Mouse (Mus musculus) heart, embryonic 10.5 days (tissue): ENCODE results near the gene Dclre1c. TPM values are rescaled to one million over a fixed set of nuclear protein-coding genes. Genes with fewer than 3 reads are reported as not detected.

Experiments
- DNase-seq: peaks from one replicate; pipeline ENCODE4 v3.0.0-alpha.2; 2017; ENCODE audit warnings: low spot score
- H3K27ac ChIP-seq: fragments of 300-500 bp; sonication (generic); 2 replicates; pipeline ENCODE4 v1.5.1; 2016; ENCODE audit warnings: mild to moderate bottlenecking
- H3K27me3 ChIP-seq: fragments of 300-500 bp; sonication (generic); 2 replicates; pipeline ENCODE4 v1.6.1; 2016; ENCODE audit warnings: mild to moderate bottlenecking; ENCODE audit not compliant: poor library complexity, insufficient read depth, severe bottlenecking
- H3K36me3 ChIP-seq: fragments of 300-500 bp; sonication (generic); 2 replicates; pipeline ENCODE4 v1.6.1; 2016; ENCODE audit warnings: mild to moderate bottlenecking, moderate library complexity
- H3K4me1 ChIP-seq: fragments of 300-500 bp; sonication (generic); 2 replicates; pipeline ENCODE4 v1.6.1; 2016; ENCODE audit warnings: mild to moderate bottlenecking
- H3K4me3 ChIP-seq: fragments of 300-500 bp; sonication (generic); 2 replicates; pipeline ENCODE4 v1.5.1; 2016; ENCODE audit warnings: mild to moderate bottlenecking, moderate library complexity
- H3K9me3 ChIP-seq: fragments of 300-500 bp; sonication (generic); 2 replicates; pipeline ENCODE4 v1.6.1; 2016; ENCODE audit warnings: mild to moderate bottlenecking, moderate library complexity
- whole genome bisulfite sequencing: fragments of 180-500 bp; shearing (Covaris S2); methylation state at CpG from one replicate; pipeline ENCODE4 v1.1.7; 2016; 5-methylcytosine and 5-hydroxymethylcytosine counted together
- polyA plus RNA-seq: library from polyadenylated mRNA; unstranded; fragments of >200 nt; fragmentation: Nextera tagmentation; extraction: Ambion mirVana; gene quantifications from 2 replicates; pipeline ENCODE4 v1.2.1, GENCODE M21; 2016

Dclre1c gene
- polyA plus RNA-seq, 1 experiment from 2014 or later = 6.3 TPM

DNA sequence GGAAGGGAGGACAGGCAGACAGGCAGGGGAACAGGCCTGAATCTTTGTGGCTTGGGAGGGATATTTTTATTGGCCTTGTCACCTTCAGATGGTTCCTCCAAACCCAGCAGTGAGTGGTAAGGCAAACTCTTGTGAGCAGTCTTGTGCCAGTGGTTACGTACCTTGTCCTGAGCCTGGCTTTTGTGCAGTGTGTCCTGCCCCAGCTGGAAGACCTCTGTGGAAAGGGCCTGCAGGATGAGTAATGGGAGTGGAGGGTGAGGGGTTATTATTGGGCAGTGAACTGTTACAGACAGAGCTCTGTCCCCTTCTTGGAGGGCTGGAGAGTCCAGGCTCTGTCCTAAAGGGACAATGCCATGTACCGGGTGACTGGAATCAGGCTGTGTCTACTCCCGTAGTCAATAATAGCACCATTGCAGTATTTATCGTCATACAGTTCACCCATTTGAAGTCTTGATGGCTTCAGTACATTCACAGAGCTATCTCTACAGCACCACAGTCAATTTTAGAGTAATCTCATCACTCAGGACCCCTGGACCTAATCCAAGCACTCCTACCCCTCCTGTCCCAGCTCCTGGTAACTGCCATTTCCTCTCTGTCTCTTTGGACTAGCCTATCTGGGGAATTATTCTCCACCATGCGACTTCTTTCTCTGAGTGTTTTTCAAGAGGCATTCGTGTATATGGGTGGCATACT is 11.6 kb downstream of the Dclre1c start:
- H3K27me3 ChIP-seq = no peaks in the 10 kb centered on the region
- H3K27ac ChIP-seq = no peak overlapping the region
- H3K9me3 ChIP-seq = no peaks in the 10 kb centered on the region
- H3K4me1 ChIP-seq = no peaks in the 10 kb centered on the region
- no peak for DNase-seq
- H3K36me3 ChIP-seq = 0 out of 2 replicates have a peak, but pooled peaks cover 2% of the 10 kb centered on the region
- 83% methylated on average over 6 of the region's 6 CpGs for WGBS
- H3K4me3 ChIP-seq = no peak overlapping the region

DNA sequence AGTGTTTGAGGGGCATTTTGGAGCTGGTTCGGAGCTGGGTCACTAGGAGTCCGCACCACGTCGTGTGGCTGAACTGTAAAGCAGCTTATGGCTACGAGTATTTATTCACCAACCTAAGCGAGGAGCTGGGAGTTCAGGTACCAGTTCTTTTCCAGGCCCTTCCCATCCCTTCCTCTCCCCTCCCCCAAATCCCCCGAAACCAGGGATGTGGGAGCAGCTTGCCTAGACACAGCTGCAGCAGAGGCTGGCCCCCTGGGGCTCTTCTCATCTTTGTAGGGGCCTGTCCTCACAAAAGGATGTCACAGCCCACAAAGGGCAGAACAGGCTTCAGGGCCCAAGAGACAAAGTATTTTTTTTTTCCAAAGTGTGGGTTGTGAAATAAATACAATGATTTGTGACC is 14.0 kb downstream of the Dclre1c start:
- no peaks in the 10 kb centered on the region for H3K9me3 ChIP-seq
- no peaks in the 10 kb centered on the region for H3K27me3 ChIP-seq
- WGBS = 63% methylated on average over 7 of the region's 7 CpGs
- peaks cover 9% of the 10 kb centered on the region; the same call in 1 of the 2 replicates for H3K36me3 ChIP-seq
- no peak overlapping the region for H3K27ac ChIP-seq
- no peaks in the 10 kb centered on the region for H3K4me1 ChIP-seq
- no peak overlapping the region for H3K4me3 ChIP-seq
- DNase-seq = no peak

DNA sequence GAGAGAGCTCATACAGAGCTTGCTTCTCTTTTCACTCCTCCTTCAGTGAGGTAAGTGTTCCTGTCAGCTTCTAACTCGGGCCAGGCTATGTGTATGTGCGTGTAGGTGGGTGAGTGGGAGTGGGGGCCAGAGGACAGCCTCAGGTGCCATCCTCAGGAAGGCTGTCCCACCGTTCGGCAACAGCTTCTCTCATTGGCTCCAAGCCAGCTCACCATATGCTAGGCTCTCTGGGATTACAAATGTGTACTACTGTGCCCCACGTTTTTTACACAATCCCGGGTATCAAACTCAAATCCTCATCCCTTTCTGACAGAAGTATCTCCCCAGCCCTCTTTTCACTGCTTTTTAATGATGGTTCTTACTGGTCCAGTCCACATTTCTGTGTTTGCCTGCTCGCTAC is 20.3 kb downstream of the Dclre1c start:
- Histone ChIP-seq H3K27ac (no peak overlapping the region), H3K9me3 (no peaks in the 10 kb centered on the region), H3K4me3 (no peak overlapping the region), H3K4me1 (no peaks in the 10 kb centered on the region), H3K36me3 (peaks cover 13% of the 10 kb centered on the region; the same call in 1 of the 2 replicates), H3K27me3 (no peaks in the 10 kb centered on the region)
- WGBS = 82% methylated on average over 7 of the region's 7 CpGs
- DNase-seq = no peak

DNA sequence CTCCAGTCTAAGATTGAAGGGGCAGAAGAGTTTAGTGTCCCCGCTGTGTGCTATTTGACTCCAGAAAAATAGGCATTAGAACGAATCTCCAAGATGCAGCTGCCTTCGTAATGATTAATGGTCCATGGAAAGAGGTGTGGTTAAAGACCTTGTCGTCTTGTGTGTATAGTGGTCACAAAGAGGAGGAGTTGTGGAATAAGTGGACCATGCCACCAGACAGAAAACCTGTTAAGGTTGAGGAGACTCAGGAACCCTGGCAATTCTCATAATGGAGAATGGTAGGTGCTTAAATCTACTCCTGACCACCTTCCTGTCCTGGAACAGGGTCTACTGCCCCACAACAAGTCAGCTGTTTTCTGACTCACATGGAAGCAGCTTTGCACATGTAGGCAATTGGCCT is 22.1 kb downstream of the Dclre1c start:
- H3K9me3 ChIP-seq = no peaks in the 10 kb centered on the region
- no peaks in the 10 kb centered on the region for H3K4me1 ChIP-seq
- no peak for DNase-seq
- H3K36me3 ChIP-seq = peaks cover 18% of the 10 kb centered on the region; the same call in 1 of the 2 replicates
- H3K4me3 ChIP-seq = no peak overlapping the region
- no peak overlapping the region for H3K27ac ChIP-seq
- no peaks in the 10 kb centered on the region for H3K27me3 ChIP-seq
- WGBS = 90% methylated on average over 4 of the region's 4 CpGs

DNA sequence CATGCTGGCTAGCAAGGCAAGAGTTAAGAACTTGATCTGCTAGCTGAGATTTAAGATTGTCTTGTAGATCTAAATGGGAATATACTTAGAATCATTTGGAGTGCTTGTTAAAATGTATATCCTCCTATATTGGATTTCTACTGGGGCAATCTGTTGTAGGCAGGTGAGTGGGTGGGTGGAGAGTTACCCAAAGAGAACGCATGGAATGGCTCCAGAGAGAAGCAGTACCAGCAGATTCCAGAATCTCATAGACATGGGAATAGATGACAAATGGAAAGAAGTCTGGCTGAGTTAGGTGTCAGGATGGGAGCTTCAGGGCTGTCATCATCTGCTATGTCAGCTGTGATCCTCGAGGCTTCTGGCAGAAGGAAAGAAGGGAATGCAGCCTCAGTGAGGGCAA is 25.5 kb downstream of the Dclre1c start:
- Histone ChIP-seq H3K9me3 (no peaks in the 10 kb centered on the region), H3K27me3 (no peaks in the 10 kb centered on the region), H3K27ac (no peak overlapping the region), H3K4me1 (no peaks in the 10 kb centered on the region), H3K36me3 (peaks cover 29% of the 10 kb centered on the region), H3K4me3 (no peak overlapping the region)
- 56% methylated on average over 2 of the region's 2 CpGs for WGBS
- DNase-seq = no peak

DNA sequence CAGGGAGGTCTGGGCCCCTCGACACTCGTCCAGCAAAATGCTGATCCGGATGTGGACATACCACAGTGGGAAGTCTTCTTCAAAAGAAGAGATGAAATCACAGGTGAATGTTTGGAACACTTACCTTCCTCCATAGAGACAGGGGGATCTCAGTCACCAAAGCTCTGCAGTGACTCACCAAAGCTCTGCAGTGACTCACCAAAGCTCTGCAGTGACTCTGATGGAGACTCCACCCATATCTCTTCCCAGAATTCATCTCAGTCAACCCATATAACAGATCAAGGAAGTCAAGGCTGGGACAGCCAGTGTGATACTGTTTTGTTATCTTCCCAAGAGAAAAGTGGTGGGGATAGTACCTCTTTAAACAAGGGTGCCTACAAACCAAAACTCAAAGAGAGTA is 29.2 kb downstream of the Dclre1c start:
- peaks cover 54% of the 10 kb centered on the region for H3K36me3 ChIP-seq

DNA sequence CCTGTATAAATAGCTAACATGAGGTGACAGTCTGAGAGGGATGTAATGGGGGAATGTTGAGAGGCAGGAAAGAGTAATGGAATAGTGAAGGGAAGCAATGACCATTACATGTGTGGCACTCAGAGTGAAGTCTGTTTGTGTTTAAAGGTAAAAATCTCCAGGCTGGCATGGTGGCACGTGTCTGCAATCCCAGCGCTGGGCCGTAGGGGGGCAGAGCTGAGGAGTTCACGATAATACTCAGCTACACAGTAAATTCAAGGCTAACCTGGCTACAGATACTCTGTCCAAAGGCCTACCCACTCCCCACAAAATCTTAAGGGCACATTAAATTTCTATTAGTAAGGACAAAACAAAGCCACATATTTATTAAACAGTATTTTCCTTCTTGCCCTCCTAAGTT is 32.7 kb downstream of the Dclre1c start:
- WGBS = 78% methylated on average over 4 of the region's 4 CpGs
- peaks cover 68% of the 10 kb centered on the region for H3K36me3 ChIP-seq

More for the DNA sequence above, 29.2 kb downstream of the Dclre1c start:
- no peaks in the 10 kb centered on the region for H3K9me3 ChIP-seq
- H3K4me1 ChIP-seq = no peaks in the 10 kb centered on the region
- 89% methylated on average over 3 of the region's 3 CpGs for WGBS
- H3K4me3 ChIP-seq = no peak overlapping the region
- no peak overlapping the region for H3K27ac ChIP-seq
- H3K27me3 ChIP-seq = no peaks in the 10 kb centered on the region
- no peak for DNase-seq

DNA sequence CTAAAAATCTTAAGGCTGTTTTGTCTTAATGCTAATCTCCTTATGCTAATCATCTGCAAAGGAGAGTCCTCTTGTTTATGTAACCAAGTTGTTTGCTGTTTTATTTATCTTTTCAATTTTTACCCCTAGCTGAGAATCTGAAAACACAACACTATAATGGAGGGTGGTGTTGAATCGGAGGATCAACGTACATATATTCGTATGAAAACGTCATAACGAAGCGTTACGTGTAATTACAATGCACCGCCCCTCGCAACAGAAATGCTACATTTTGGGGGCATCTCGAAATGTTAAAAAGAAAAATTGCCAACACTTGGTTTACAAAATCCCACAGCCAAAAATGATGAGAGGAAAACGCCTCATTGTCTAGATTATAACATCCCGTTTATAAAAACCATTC is 50.0 kb downstream of the Dclre1c start:
- Histone ChIP-seq H3K36me3 (peaks cover 11% of the 10 kb centered on the region; the same call in 1 of the 2 replicates), H3K27me3 (no peaks in the 10 kb centered on the region), H3K4me3 (peak overlapping the region; percentile 92), H3K4me1 (peaks cover 9% of the 10 kb centered on the region; the same call in 1 of the 2 replicates), H3K9me3 (no peaks in the 10 kb centered on the region), H3K27ac (peak overlapping the region; percentile 96)
- 2% methylated on average over 12 of the region's 12 CpGs for WGBS
- DNase-seq = no peak

More for the DNA sequence above, 32.7 kb downstream of the Dclre1c start:
- Histone ChIP-seq H3K9me3 (no peaks in the 10 kb centered on the region), H3K27me3 (no peaks in the 10 kb centered on the region), H3K4me1 (no peaks in the 10 kb centered on the region), H3K27ac (no peak overlapping the region), H3K4me3 (no peak overlapping the region)
- DNase-seq = no peak

DNA sequence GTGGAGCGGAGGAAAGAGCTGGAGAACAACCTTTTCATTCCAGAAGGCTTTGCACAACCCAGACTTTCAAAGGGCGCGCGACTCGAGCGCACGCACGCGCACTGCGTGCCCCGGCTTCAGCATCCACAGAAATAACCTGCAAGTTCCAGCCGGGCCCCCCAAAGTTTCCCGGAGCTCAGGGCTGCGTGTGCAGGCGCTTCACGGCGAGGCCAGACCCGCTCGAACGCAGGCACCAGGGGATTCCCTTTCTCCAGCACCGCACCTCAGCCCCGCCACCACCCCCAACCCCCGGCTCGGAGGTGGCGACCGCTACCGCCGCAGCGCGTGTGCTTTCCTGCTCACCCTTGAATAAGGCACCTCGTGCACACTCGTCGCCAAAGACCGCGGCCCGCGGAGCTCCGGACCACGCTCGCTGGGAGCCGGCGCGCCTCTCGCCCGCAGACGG is 50.5 kb downstream of the Dclre1c start:
- peaks cover 9% of the 10 kb centered on the region; the same call in 1 of the 2 replicates for H3K4me1 ChIP-seq
- H3K27ac ChIP-seq = peak overlapping the region; percentile 96
- peaks cover 11% of the 10 kb centered on the region; the same call in 1 of the 2 replicates for H3K36me3 ChIP-seq
- H3K27me3 ChIP-seq = no peaks in the 10 kb centered on the region
- under 1% methylated on average over 46 of the region's 46 CpGs for WGBS
- no peaks in the 10 kb centered on the region for H3K9me3 ChIP-seq
- peak; percentile 86 for DNase-seq
- H3K4me3 ChIP-seq = peak overlapping the region; percentile 92

DNA sequence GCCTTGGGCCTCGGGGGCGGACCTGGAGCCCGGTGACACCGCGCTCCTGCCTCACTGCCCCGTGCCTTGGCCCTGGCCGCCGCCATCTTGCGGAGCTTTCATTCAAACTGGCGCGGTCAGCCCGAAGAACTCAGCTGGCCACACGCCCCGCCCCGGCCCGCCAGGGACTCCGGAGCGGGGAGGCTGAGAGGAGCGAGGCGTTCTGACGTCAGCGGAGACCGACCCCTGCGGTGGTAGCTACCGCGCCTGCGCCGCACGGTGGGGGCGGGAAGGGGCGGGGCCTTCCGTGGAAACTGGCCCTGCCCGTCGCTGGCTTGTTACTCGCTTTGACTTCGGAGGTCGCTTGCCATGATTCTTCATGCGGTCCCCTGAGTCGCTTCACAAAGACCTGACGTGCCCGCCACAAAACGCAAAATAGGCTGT is 50.9 kb downstream of the Dclre1c start, which contains the start of gene Suv39h2:
Gene Suv39h2, minus strand, starts transcription at position 171 of the 423 bp plus-strand sequence.
- peaks cover 9% of the 10 kb centered on the region; the same call in 1 of the 2 replicates for H3K4me1 ChIP-seq
- WGBS = 0% methylated on average over 42 of the region's 42 CpGs
- H3K36me3 ChIP-seq = peaks cover 10% of the 10 kb centered on the region; the same call in 1 of the 2 replicates
- H3K27me3 ChIP-seq = no peaks in the 10 kb centered on the region
- peak within 1 kb of the TSS; percentile 96 for H3K27ac ChIP-seq
- DNase-seq = peak; percentile 98
- no peaks in the 10 kb centered on the region for H3K9me3 ChIP-seq
- peak within 1 kb of the TSS; percentile 92 for H3K4me3 ChIP-seq

DNA sequence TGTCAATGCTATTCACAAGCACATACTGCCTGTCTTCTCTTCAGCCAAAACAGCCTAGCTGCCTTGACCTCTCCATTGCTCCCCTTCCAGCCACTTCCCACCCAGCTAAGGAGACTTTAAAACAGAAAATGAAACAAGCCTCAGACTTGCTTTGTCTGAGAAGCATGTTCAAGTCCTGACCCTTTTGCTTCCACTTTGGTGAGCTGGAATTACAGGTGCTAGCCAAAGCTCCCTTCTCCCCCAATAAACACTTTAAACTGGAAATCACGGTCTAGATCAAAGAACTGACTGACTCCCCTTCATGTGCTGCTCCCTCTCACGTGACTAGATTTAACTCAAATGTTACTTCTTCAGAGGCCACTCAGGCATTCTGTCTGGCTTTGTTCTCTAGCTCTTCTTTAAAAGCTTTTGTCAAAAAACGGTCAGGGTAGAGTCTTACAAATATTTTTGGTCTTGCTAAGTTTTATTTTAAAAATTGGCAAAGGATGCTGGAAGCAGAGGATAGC is 51.9 kb downstream of the Dclre1c start:
- peak overlapping the region; percentile 96 for H3K27ac ChIP-seq
- peak overlapping the region; percentile 92 for H3K4me3 ChIP-seq
- no peaks in the 10 kb centered on the region for H3K9me3 ChIP-seq
- H3K36me3 ChIP-seq = peaks cover 3% of the 10 kb centered on the region; the same call in 1 of the 2 replicates
- peaks cover 9% of the 10 kb centered on the region; the same call in 1 of the 2 replicates for H3K4me1 ChIP-seq
- no peak for DNase-seq
- H3K27me3 ChIP-seq = no peaks in the 10 kb centered on the region
- WGBS = 67% methylated on average over 3 of the region's 3 CpGs

DNA sequence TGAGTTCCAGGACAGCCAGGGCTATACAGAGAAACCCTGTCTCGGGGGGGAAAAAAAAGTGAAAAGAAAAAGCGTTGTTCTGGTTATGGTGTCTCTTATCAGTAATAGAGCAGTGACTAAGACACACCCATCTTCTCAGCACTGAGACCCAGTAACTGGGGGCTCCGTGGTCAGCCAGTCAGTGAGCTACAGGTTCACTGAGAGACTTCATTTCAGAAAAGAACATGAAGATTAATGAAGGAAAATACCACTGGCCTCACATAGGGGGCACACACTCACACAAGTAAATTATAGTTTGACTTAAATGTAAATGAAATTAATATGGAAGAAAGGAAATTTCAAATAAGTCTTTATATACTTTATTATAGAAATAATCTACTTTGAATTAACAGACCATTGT is 56.3 kb downstream of the Dclre1c start:
- 77% methylated on average over 3 of the region's 3 CpGs for WGBS

DNA sequence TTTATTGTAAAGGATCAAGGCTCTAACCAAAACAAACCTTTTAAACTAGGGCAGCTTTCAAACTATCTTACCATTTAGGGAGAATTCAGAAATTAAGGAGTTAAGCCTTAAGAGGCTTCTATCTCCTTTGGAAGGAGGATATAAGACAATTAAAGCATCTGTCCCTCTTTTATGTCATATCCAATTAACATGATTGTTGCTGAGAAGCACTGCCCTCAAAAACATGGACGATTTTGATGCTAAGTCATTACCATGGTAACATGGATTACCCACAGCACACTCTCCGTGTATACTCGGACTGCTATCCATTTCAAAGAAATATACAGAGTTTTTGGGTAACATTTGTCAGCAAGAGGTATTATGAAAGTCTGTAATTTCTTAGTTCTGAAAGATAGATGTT is 65.9 kb downstream of the Dclre1c start:
- DNase-seq = no peak
- no peaks in the 10 kb centered on the region for H3K4me1 ChIP-seq
- H3K4me3 ChIP-seq = no peak overlapping the region
- H3K27ac ChIP-seq = no peak overlapping the region
- H3K27me3 ChIP-seq = no peaks in the 10 kb centered on the region
- H3K36me3 ChIP-seq = peaks cover 57% of the 10 kb centered on the region
- no peaks in the 10 kb centered on the region for H3K9me3 ChIP-seq
- 91% methylated on average over 3 of the region's 3 CpGs for WGBS

More for the DNA sequence above, 56.3 kb downstream of the Dclre1c start:
- no peak for DNase-seq
- 0 out of 2 replicates have a peak, but pooled peaks cover 2% of the 10 kb centered on the region for H3K4me1 ChIP-seq
- H3K9me3 ChIP-seq = no peaks in the 10 kb centered on the region
- H3K4me3 ChIP-seq = no peak overlapping the region
- H3K27me3 ChIP-seq = no peaks in the 10 kb centered on the region
- no peak overlapping the region for H3K27ac ChIP-seq
- 0 out of 2 replicates have a peak, but pooled peaks cover 4% of the 10 kb centered on the region for H3K36me3 ChIP-seq
